Mouse (Mus musculus) cerebellum, adult (tissue): ENCODE data around the gene Hnrnpd.

Experiments used
- ATAC-seq: cut with Nextera tagmentation; 2 replicates; pipeline ENCODE4 v1.9.2; 2017; ENCODE audit warnings: mild to moderate bottlenecking, moderate library complexity, mixed read lengths; ENCODE audit not compliant: insufficient number of reproducible peaks, low FRiP score, low TSS enrichment

Gene Hnrnpd

DNA sequence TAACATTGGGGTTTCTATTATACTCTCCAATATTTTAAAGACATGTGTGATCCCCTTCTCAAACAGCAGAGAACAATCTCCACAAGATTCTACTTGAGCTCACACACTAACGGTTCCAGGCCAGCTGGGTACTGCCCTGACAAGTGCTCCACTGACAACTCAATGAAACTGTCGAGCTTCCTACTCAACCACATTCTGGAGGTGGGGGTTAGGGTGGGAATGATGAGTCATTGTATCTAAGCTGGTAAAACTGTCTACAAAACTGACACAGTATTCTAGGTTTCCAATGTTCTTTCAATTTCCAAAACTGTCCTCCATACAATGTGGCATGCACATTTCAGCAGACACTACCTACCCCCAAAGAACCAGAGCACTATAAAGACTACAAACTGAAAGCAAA lies 4.8 kb downstream of the Hnrnpd start:
- ATAC-seq = no peak

DNA sequence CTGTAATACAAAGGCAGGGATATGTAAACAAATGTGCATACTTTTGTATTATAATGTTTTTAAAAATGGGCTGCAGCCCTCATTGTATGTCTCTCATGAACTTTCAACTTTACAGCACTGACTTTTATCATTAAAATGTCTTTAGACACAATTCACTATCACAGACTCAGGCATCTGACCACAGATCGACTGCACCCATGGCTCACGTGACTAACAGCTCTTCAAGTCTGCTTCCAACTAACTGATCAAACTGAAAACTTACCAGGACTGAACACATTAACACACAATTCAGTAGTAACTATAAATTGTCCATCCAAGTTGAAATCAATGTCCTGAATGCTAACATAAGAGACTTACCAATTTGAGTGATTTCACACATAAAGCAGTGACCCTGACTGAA lies 18.8 kb downstream of the Hnrnpd start:
- no peak for ATAC-seq

DNA sequence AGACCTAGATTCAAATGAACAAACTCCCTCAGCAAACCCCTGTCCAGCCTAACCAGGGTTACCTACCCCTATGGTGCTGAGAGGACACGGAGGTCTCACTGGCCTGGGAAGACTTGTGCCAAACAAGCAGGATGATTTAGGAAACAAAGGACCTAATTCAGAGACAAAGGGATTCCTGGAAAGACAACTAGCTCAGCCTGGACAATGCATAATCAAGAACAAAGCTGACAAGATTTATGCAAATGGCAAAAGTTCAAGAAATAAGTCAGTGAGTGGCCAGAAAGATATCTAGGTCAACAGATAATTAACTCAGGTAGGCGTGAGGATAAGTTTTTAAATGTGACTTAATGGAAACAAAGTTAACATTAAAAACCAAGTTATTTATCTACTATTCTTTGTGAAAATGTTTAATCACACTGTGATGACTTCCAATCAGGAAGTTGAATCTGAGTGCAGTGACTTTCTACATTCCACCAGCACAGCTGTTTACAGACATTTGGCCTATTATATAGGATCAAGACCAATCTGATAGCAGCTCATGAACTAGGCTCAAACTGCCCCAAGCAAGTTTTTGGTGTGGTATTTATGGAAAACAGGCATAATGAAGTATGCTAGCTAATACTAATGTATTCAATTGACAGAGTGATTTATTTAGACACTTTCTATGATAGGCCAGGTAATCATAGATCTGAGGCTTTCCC lies 19.4 kb downstream of the Hnrnpd start:
- ATAC-seq = no peak

DNA sequence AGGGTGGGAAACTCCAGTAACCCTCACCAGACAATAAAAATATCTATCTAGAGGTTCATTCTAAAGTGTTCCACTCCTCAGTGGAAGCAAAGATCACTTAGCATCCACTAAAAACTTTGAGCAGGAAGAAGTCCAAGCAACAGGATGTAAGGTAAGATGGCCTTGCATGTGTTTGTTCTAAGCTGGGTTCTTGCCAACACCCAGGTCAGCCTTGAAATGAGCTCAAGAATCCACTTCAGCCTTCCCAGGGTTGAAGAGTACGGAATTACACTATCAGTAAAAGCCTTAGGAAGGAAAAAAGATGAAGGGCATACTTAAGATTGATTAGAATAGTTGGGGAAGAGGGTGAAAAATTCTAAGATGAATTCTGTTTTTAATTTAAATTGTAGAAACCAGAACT lies 20.1 kb downstream of the Hnrnpd start:
- no peak for ATAC-seq

DNA sequence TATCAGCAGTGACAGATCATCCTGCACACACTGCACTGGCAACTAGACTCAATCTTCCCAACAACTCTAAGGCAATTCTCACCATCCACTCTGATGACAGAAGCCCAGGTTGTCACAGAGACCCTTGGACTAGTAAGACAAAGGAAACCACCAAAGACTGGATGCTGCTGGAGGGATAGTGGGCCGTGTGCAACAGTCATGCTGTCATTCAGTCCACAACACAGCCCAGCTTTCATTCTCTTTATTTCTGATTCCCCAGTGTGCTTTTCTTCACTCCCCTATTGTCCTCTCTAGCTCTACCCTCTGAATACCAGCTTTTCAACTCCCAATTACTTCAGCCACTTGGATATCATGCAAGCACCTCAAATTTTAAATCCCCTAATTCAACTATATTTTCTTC lies 24.9 kb downstream of the Hnrnpd start:
- ATAC-seq = no peak

DNA sequence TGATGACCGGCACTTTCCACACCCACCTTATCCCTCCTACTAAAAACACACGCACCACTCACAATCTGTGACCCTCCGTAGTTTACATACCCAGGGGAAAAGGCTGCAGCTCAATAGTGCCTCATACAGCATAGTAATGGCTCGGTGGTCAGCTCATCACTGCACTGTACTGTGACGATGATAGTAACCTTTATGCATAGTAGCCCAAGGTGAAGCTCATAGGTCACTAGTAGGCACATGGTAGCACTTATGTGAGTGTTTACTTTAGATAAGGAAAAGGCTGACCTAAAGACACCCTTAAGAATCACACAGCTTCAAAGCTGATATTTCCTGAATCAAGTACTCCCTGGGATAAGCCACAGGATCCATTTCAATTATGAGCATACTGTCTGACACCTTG lies 26.2 kb downstream of the Hnrnpd start:
- ATAC-seq = no peak

DNA sequence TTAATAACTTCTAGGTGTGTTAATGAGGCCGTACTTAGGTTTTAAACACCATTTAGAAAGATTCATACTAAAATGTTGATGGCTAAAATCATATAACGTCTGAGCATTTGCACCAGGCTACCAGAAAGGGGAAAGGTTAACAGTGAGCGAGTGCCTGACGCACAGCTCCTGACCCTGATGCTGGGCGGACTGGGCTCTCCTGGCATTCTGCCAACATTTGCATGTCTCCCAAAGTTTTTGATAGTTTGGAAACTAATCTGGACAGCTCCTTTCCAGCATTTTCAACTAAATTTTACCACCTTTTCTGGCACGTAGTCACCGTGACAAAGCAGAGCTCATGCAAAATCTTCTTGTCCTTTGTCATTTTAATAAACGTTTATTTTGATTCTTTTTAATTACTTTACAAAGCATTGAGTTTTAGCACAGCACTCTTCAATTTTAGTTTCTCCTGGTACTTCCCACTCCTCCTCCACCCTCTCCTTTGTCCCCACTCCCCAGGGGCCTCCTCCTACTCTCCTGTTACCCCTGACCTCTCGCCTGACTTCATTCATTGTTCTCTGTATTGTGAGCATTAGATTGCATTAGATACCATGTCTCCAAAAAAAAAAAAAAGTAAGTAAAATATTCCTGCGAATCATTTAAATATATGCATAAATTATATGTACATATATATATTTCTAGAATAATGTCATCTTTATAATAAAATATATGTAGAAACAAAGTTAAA lies 36.8 kb downstream of the Hnrnpd start:
- no peak for ATAC-seq

DNA sequence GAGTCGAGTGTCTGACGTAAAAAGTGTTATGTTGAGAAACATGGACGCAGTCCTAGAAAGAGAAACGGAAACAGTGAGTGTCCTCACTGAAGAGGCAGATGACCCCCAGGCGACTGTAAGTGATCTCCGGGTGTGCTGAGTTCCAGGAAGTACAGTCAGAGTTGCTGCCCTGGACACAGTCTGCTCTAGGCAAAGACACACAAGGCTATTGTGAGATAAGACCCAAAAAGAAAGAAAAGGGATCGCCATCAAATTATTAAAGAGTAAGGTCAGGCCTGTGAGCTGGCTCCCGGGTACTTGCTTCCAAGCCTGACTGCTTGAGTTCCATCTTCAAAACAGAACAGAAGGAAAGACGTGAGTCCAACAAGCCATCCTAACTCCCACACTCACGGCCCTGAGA lies 37.5 kb downstream of the Hnrnpd start:
- no peak for ATAC-seq

DNA sequence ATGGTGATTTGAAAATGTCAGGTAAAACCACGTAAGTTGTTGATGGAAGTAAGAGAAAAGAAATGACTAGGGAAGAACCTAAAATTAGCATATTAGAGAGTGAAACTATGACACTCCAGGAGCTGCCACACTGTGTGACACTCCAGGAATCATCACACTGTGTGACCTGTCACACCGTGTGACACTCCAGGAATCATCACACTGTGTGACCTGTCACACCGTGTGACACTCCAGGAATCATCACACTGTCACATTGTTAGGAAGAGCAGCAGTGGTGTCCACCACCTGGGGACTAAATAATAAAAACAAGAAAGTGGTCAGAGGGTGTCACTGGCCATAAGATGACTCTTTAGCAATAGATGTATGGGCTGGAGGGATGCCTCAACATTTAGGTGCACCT lies 39.3 kb downstream of the Hnrnpd start:
- no peak for ATAC-seq

DNA sequence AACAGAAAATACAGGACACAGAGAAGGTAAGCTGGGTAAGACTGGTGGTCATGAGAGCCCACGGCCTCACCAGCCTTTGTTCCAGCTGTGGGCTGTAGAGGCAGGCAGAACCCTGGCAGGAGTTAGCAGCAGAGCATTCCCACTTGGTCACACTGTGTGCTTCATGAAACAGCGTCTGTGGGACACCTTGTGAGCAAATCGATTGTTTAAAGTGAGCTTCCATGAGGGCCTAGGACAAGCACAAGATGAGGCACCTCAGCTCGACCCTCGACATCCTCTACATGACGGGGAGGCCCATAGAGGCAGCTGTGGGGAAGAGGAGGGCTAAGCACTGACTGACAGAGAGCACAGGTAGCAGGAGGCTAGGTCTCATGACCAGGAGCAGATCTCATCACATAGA lies 46.8 kb downstream of the Hnrnpd start:
- no peak for ATAC-seq

DNA sequence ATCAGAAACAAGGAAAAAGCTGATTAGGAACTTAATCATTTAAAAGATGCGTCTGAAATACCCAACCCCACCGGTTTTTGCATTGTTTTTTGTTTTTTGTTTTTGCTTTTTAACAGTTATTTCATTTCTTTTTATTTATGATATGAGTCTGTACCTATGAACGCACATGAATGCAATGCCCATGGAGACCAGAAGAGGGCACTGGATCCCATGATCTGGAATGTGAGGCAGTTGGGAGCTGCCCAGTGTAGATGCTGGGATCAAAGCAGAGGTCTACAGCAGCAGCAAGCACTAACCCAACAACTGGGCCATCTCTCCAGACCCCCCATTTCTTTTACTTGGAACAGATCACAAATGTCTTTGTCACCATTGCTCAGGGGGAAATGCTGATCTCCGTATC lies 50.8 kb downstream of the Hnrnpd start:
- no peak for ATAC-seq

DNA sequence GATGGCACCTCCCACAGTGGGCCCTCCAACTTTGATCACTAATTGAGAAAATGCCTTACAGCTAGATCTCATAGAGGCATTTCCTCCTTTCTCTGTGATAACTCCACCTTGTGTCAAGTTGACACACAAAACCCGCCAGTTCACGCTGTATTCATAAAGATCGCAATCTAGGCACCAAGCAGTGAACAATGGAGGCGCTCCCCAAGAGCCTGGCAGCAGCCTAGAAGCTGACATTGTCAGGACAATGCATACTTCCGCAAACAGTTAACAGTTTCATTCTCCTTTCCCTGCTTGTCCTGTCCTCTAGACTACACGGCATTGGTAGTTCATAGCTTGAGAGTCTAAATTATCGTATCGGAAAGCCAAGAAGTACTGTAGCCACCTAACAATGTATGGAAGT lies 56.7 kb downstream of the Hnrnpd start:
- no peak for ATAC-seq

DNA sequence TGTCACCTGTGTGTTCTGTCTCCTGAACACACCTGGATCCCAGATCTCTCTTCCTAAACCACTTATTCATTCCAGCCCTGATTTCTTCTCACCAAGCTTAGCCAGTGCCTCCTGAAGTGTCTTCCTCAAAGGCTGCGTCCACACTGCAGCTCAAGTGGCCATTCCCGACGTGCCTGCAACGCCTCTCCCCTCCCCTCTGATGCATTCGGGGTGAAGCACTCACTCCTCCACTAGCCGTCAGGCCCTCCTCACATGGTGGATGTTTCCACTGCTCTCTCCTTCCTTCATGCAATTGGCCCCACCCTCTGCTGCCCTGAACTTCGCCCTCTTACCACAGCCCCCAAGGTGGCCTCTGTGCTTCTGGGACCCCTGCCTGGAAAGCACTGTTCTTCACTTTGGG lies 63.2 kb downstream of the Hnrnpd start:
- ATAC-seq = no peak

DNA sequence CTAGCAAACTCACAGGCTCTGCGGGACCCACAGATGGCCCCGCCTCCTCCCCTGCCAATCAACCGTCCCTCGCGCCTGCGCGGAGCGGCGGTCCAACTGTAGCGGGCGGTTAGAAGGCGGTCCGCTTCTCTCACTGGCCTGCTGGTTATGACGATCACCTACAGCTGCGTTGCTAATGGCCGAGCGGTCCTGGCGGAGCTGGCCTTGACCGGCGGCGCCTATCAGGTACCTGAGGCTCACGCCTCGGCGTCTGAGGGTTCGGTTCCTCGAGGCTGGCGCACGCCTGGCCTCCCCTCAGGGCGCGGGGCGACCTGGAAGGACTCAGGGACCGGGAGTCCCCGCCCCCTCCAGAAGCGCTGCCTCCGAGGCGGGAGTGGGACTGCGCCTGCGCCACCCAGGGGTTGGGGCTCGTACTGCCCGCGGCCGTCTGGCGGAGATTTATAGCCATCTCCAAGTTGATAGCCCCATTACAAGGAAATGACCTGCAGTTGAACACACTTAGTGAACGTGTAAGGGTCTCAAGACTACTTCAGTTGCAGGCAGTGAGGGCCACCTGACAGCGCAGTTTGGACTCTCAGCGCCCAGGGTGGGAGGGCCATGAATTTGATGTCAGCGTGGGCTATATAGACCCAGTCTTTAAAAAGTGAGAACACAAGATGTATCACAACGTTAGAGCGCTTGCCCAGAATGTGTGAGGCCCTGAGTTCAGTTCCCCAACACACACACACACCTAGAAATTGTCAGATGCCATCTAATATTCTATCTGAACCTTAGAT lies 72.4 kb downstream of the Hnrnpd start, which contains the start of gene Vamp9:
Vamp9 (plus strand) TSS at position 74 of the 776 bp plus-strand sequence.
- peak; percentile 99 for ATAC-seq
